Mouse (Mus musculus): ENCODE data around the gene Slc22a16.
"Not testable (repeated sequence)": the region's sequence is repeated elsewhere in the genome, so short reads cannot be mapped to it uniquely, and the experiment has no call there.

Slc22a16 gene

DNA sequence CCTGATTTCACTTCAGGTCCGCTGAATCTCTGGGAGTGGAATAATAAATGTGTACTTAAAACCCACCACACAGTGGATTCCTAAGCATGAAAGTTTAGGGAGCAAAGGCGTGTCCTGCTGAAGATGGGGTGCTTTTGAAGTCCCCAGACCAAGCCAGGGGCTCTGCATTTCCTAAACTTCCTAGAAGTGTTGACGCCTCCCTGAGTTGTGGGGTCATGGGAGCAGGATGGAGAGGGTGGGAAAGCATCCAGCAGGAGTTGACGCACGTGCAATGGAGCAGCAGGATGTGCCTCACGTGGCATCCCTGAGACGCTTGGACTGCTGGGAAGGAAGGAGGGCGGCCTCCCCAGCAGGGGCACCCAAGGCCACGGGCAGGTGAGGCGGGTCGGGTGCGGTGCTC lies at the start of gene Slc22a16:
Gene Slc22a16, plus strand, starts transcription at position 301 of the 400 bp plus-strand sequence.
- DNase-seq (ENCODE audit: low spot score in 2 of 2), result no peak

DNA sequence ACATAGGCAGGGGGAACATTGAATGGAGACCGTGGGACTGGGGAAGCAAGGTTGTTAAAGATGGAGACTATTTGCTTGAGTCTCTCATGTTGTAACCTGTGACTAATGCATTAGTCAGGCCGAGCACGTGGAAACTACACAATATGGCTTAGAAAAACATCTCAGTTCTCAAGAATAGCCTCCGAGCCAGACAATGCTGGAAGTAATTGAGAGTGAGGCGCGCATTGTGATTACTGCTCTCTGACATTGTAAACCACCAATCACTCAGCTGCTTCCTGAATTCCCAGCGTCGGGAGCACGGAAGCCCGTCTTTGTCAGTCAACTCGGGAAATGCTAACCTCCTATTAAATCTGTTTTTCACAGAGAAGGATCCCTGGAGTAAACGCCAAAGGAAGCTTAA lies 48.6 kb upstream of the Slc22a16 start:
- DNase-seq (ENCODE audit: low spot score in 2 of 2), result peak in 1 of 2 experiments; percentile 45

DNA sequence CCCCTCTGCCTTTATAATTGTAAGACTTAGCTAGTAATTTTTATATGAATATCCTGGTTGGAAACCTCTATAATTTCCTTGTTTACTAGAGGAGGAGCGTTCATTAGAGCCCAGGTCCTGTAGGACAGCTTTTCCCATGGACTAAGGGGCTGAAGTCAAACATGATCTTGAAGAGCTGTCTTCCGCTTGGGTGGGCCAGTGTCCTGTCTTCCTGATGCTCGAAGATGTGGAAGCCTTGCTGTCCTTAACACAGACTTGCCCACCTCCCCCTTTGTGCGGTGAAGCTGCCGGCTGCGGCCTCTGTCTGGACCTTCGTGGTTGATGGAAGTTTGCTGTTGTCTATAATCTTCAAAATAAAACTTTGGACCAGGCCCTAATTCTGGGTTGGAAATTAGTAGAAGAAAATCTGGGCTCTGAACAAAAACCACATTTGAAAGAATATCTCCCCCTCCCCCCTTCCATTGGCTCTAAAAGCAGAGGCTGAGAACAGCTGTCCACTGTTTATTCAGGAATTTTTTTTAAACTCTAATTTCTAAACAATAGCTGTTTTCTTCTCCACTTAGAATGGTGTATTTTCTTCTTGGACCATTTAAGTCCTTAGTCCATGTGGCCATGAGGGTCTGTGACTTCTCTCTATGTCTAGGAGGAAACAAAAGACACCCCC lies 46.7 kb upstream of the Slc22a16 start:
- DNase-seq (ENCODE audit: low spot score in 2 of 2), result no peak

DNA sequence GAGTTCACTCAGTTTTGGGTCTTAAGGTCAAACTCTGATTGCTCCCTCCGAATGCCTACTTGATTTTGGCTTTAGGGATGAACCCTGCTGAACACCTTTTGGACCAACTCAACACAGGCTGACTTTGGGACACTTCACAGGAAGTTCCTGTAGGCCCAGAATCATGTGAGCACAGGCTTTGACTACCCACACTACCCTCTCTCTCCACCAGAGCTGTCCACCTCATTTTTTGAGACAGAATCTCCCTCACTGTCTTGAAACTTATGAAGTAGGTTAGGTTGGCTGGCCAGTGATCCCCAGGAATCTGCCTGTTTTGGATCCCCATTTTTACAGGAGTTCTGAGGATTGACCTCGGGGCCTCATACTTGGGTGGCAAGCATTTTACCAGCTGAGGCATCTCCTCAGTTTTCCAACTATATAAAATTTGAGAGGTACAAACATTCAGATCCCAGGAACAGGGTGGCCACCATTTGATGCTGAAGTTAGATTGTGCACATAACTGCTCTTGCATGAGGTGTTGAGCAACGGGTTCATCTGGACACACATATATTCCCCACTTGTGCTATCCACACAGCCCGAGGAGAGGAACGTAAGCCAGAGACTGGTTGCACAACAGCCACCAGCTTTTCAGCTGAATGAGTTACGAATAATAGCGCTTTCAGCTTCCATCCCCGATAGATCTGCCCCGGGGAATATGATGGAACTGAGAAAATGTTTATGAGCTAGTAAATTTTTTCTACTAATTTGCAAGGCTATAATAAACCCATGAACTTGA lies 45.9 kb upstream of the Slc22a16 start:
- DNase-seq (ENCODE audit: low spot score in 2 of 2), result no peak

DNA sequence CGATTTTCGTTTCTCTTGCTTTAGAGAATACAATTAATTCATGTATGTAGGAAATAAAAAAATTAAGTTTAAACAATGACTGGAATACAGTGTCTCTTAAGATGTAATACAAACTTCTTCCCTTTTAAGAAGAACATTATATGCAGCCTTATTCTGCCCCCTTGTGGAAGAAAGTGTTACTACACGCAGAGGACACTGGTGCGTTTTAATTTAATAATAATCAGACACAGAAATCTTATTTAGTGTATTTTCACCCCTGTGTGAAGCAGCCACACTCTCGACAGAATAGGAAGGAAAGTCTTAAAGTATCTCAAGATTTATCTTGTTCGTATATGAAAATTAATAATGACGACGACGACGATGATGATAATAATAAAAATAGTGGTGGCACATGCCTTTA lies 45.1 kb upstream of the Slc22a16 start:
- DNase-seq (ENCODE audit: low spot score in 2 of 2), result no peak

DNA sequence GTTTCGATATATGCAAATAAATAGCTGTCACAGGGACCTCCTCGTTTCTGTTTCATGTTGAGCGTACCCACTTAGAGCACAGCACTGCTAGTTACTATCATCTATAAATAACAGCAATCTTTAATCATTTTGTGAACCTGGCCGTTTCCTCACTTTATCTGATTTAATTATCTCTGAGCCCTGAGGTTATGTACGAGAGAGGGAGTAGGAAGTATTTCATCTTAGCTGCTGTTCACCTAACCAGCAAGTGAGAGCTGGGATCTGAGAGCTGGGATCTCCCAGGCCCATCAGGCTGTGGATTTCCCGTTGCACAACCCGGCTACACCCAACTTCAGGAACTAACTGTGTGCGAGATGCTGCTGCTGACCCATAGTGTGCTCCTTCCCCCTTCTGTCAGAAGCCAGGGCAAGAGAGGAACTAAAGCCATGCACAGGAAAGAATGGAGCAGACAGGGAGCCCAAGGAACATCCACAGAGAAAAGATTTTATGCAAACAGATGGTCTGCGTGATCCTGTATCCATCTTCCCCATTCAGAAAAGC lies 44.5 kb upstream of the Slc22a16 start:
- DNase-seq (ENCODE audit: low spot score in 2 of 2), result no peak

DNA sequence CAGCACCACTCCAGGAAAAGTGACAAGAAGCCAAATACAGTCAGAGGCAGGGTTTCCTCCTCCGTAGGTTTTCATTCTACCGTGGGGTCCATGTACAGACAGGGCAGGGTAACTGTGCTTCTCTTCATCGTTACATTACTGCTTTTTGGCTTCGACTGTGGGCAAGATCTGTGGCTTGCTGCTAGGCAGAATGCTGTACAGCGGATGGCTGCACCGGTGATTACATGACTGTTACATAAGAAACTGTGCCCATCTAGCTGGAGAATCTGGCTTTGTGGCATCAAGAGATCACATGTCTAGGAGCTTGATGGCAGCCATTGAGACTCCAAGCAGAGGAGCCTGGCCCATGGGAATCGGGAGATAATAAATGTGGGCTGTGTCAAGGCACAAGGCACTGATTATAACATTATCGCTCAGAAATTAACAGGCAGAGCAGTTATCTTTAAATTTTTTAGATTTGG lies 43.8 kb upstream of the Slc22a16 start:
- no peak for DNase-seq (ENCODE audit: low spot score in 2 of 2)

DNA sequence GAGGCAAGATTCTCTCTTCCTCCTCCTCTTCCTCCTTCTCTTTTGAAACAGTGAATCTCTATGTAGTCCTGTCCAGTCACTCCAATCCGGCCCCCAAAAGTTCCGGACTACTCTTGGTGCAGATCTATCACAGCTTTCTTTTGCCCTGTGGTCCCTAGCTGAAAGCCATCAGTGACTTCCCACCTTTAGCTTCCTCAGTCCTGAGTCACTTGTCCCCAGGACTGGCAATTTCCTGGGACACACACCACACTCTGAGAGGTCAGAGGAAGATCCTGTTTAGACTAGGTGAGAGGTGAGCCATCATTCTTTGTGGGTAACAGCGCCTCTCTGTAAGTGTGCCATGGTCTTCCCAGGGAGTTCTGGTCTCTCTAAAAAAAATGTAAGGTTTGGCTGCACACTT lies 43.1 kb upstream of the Slc22a16 start:
- no peak for DNase-seq (ENCODE audit: low spot score in 2 of 2)

DNA sequence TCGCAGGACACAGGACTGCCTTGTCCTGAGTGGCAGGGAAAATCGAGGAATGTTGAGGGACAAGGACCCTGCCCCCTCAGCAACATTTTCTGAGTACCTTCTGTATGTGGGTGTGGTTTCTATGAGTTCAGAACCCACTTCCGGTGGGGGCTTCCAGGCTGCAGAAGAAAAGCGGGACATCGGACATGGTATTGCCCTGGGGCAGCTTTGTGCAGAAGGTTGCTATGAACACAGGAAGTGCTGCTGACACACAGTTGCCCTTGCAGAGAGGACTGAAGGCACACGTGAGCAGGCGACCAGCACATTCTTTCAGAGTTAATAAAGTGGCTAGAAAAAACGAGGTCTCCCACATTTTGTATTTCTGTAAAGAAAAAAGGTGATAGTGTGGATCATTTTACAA lies 42.6 kb upstream of the Slc22a16 start:
- no peak for DNase-seq (ENCODE audit: low spot score in 2 of 2)

DNA sequence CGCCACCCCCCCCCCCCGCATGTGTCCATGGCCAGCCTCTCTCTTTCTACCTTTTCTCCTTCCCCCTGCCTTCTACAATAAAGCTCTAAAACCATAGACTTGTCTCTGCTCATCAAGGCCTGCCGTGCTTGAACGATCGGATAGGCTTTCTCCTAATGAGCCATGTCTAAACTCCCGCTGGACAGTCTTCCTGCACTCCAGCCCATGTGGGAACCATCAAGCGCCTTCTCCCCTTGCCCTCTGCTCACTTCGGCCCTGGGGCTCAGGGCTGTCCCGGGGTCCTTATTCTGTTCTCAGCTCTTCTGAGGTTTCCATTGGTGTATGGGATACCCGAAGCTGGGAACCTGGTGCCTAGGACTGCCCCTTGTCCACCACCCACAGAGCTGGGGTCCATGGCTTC lies 41.5 kb upstream of the Slc22a16 start:
- no peak for DNase-seq (ENCODE audit: low spot score in 2 of 2)

DNA sequence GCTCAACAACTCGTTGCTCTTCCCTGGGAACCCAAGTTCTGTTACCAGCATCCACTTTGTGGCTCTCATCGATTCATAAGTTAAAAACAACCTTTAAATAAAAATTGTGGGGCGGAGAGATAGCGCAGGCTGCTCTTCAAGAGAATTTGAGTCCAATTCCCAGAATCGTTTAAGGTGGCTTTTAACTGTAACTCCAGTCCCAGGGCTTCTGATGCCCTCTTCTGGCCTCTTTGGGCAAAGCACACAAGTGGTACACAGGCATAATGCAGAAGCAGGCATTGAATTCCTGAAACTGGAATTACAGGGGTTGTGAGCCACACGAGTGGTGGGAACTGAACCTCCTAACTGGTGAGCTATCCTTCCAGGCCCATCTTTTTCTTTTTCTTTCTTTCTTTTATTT lies 40.5 kb upstream of the Slc22a16 start:
- DNase-seq (ENCODE audit: low spot score in 2 of 2), result no peak

DNA sequence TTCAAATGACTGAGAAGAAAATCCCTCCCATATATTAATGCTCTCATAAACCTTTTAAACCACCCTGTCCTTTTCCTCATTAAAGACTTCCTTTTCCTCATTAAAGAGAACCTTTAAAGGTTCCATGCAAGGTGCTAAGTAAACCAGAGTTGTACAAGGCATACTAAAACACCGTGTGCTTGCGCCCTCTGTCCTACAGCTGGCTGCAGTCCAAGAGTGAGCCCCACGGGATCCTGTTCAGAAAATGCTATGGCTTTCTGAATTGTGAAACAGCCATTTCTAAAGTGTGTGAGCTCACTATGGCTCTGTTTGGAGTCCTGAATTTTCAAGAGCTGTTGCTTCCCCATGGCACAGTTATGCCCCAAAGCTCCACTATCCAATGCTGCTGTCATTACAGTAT lies 39.5 kb upstream of the Slc22a16 start:
- DNase-seq (ENCODE audit: low spot score in 2 of 2), result no peak

DNA sequence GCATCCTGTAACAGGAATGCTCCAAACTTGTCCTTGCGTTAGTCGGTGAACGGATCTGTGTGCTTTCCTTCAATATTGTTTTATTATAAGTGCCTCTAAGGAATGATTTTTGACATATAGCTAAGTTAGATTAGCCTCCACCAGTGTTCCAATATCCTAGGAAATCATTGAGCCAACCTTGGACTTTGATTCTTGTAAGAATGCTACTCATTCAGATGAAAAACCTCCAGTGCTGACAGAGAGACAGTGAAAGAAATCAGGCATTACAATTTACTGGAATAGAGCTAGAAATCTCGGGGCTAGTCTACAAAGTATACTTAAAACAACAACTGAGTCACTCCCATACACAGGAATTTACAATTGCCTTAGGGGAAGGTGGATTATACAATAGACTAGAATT lies 37.5 kb upstream of the Slc22a16 start:
- not testable (repeated sequence) for DNase-seq (ENCODE audit: low spot score in 2 of 2)

DNA sequence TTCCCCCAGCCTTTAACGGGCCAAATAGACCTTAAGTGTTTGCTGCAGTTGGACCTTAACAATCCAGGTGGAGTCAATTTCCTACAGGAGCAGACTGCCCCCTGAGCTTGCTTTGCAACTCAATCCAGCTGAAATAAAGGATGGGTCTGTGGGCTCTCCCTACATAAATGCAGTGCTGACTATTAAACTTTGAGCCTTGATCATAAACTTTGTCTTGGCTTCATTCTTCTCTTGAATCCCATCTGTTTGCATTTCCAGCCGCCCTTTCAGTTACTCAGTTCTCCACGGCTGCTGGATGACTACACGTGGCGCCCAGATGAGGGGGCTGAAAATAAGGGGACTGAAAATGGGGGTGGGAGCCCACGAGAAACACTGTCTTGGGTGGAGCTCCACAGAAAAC lies 28.8 kb upstream of the Slc22a16 start:
- DNase-seq (ENCODE audit: low spot score in 2 of 2), result no peak

DNA sequence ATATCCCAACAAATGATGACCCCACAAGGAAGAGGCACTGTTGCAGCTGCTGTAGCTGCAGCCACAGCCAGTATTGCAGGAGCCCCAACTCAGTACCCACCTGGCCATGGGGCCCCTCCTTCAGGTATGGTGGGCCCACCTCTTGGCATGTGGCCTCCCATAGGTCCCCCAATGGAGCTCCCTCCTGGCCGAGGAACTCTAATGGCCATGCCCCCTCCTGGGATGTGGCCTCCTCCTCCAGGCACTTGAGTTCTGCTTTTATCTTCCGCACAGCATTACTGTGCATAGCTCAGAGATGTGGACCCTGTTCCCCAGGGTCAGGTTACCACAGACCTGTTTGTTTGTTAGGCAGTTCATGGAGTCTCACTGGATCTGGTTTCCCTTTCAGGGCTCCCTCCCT lies 20.8 kb upstream of the Slc22a16 start:
- no peak for DNase-seq (ENCODE audit: low spot score in 2 of 2)

DNA sequence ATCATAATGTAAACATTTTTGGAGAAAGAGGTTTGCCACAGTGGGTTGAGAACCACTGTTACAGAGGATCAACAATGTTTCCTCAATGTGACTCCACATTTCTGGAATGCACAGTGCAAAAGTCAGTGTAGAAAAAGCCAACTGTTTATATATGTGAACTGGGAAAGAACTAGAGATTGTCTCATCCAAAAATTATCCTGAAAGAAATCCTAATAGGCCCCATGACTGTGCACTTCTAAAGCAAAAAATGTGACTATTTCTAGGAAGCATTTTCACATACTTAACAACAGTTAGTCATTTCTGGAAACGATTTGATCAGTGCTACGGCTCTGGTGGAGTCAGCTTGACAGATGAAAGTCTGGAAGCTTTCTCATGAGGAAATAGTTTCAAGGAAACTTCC lies 18.3 kb upstream of the Slc22a16 start:
- DNase-seq (ENCODE audit: low spot score in 2 of 2), result no peak

DNA sequence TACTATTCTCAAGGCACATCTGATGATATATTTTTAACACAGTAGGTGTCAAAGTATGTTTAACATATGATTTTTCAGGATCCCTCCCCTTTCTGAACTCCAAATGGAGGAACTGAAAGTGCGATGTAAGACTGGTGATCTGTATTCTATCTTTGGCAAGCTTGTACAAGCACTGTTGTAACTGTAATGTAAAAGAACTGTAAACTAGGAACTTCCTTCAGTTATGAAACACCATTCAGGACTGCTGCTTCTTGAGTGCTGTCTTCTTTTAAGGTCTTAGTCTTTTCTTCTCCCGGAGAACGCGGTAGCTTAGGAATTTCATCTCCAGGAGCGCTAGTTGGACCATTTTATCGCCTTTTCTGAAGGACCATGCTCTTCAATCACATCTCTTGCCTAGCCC lies 4.4 kb upstream of the Slc22a16 start:
- not testable (repeated sequence) for DNase-seq (ENCODE audit: low spot score in 2 of 2)

DNA sequence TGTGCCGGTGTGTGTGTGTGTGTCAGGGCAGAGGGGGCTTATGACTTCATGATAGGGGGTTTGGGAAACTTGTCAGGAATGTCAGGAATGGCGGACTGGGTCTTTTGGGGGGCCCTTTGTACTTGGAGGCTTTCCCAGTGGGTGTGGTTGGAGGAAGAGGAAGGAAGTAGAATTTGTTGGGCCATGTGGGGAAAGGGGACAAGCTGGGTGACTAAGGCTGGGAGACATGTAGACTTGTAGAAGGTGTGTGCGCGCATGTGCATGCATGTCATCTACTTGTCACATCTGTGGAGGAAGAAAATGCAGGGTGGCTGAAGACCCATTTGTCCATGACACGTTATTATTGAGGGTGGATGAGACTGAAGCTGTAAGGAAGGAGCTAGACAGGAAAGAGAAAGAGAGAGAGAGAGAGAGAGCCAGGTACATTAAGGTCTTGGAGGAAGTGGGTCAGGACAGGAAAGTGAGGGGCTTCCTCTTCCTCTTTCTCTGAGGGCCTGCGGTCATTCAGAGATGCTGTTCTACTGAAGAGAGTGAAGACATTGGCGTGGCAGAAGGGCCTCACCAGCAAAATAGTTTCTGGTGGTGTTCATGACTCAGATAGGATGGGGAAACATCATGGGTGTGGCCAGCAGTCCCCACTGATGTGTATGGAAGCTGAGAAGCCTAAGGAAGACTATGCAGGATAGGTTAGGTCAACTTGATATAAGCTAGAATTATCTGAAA lies 5.9 kb downstream of the Slc22a16 start:
- no peak for DNase-seq (ENCODE audit: low spot score in 2 of 2)

DNA sequence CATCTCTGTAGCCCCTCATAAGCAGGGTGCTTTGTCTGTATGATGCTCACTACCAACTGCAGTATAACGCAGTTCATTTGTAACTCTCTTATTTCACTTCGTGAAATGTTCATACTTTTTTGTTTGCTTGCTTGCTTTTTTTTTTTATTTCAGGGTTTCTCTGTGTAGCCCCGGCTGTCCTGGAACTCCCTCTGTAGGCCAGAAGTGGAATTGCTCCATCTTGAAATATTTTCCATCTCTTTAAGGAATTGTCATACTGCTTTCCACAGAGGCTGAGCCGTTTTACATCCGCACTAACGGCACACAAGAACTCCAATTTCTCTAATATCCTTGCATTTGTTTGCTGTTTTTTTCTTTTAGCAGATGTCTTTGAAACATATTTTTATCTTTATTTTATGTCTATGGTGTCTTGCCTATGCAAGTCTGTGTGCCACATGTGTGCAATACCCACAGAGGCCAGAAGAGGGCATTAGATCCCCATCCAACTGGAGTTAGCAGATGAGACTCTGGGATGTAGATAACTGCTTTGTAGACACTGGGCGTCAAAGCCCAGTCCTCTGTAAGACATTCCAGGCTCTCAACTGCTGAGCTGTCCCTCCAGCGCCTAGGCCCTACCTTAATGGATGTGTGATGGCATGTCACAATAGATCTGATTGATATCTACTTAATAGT lies 13.6 kb downstream of the Slc22a16 start:
- DNase-seq (ENCODE audit: low spot score in 2 of 2), result no peak

DNA sequence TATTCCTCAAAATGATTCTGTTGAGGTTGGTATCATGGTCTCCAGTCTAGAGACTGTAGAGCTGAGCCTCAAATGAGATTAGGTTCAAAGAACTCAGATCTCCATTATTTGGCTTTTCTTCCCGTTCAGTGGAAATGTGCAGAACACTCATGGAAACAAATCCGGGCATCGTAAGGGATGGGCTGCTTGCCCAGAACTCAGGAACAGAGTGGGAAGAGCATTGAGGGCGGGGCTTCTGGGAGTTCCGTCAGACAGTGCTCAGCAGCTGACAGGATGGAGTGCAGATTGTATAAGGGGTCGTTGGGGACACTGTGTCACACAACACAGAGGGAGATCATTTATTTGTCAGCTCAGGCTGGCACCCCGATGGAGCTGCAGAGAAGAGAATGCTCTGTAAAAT lies 22.1 kb downstream of the Slc22a16 start:
- no peak for DNase-seq (ENCODE audit: low spot score in 2 of 2)

DNA sequence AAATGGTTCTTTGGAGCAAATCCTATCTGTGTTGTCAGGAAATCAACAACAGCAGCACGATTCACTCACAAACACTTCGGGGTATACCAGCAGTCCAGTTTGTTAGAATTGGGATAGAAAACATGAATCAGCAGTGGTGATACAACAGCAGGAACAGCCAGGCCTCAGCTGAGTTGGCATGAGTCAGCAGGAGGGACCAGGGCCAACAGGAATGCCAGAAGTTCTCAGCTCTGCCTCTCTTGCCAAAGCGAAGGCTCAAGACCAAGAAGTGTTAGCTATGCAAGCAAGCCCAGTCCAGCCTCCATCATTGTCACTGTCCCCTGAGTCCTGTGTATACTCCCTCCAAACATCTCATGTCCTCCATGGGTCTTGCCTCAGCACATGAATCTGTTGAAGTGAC lies 27.0 kb downstream of the Slc22a16 start:
- no peak for DNase-seq (ENCODE audit: low spot score in 2 of 2)

Measured in urinary bladder, adult 18-20 months (tissue).